Mouse (Mus musculus): ENCODE measurements at regions not wholly inside any gene's neighbourhood (a gene's known extent, or its start where the extent isn't known, plus 50 kb on each side); places are given as distances from the start of the nearest gene placed in this dataset.

DNA sequence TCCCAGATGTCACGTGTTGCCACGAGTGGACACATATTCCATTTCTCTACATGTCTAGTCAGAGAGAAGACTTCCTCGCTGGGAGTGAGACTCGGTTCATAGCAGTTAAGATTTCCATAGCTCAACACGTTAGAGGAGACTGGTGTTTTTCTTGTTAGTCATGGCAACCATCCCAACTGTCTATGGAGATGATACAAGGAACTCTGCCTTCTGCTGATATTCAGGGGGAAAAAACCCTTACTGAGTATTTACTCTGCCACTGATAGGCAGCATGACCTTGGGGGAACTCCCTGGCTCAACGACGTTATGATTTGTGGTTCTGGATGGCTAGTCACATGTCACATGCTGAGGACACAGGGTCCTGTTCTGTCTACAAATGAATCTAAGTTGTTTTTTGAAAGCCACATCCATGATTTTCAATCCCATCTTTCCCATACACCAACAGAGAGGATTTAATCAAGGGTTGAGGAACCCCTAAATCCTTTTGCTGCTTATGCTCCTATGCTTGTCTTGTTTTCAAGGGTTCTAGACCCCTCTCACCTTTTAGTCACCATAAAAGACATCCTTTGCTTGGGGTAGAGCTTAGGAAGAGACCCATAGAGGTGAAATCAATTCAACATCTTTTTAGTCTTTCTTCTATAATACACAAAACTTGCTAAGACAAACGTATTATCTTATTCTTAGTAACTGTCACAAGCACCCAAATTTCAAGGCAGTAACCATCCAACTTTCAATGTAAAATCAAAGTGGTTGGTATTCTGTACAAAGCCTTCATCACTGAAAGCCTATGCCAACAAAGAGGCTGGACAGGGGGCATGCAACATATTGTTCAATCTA is 50.2 kb upstream of the Adtrp start:
- no peak for DNase-seq
